Mouse (Mus musculus) bone marrow macrophage, adult 2 months (primary cell): ENCODE measurements around the gene Bhlha15.

Experiments used
- CTCF ChIP-seq: IDR thresholded peaks from 2 replicates; pipeline ENCODE4 v1.5.1; 2012; ENCODE audit warnings: low read depth, mild to moderate bottlenecking, low read length, moderate library complexity
- POLR2A ChIP-seq: IDR thresholded peaks from 2 replicates; pipeline ENCODE4 v1.6.1; 2012; ENCODE audit warnings: mild to moderate bottlenecking, low read depth, low read length, borderline replicate concordance

DNA sequence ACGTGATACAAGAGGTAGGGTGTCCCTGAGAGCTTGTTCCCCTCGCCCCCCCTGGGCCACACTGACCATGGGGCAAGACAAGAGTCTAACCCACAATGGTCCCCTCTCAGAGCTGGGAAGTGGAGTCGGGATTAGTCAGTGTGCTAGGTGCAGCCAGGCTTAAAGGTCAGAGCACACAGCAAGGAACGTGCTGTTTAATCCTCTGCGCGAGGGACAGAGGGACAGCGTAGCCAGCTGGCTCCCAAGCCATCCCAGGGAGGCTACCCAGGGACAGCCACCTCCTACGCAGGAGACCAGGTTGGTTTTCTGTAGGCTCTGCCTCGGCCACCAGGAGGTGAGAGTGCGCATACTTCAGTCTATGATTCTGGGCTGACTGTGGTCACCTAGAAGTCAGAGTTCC is 14.8 kb downstream of the Bhlha15 start:
- TF ChIP-seq POLR2A (no peak), CTCF (no peak)
